Mouse (Mus musculus) intestine, postnatal 0 days (tissue): ENCODE data around the gene Ogfod1. TPM values are rescaled to one million over a fixed set of nuclear protein-coding genes. Genes with fewer than 3 reads are reported as not detected.

ENCODE experiments used
- ATAC-seq: fragments of 200-750 bp; cut with Nextera tagmentation; 2 replicates; pipeline ENCODE4 v1.8.0; 2017; ENCODE audit warnings: mild to moderate bottlenecking, moderate TSS enrichment, moderate library complexity
- H3K27ac ChIP-seq: fragments of 300-500 bp; sonication (generic); 2 replicates; pipeline ENCODE4 v1.5.1; 2014; ENCODE audit warnings: mild to moderate bottlenecking, low read depth, low read length, moderate library complexity
- H3K27me3 ChIP-seq: fragments of 300-500 bp; sonication (generic); replicated peaks from 2 replicates; pipeline ENCODE4 v1.6.1; 2014; ENCODE audit warnings: low read length, mixed read lengths; ENCODE audit not compliant: control insufficient read depth, insufficient read depth
- H3K36me3 ChIP-seq: fragments of 300-500 bp; sonication (generic); 2 replicates; pipeline ENCODE4 v1.6.1; 2014; ENCODE audit warnings: mild to moderate bottlenecking, moderate library complexity; ENCODE audit not compliant: control insufficient read depth, insufficient read depth
- H3K4me1 ChIP-seq: fragments of 300-500 bp; sonication (generic); replicated peaks from 2 replicates; pipeline ENCODE4 v1.6.1; 2014; ENCODE audit warnings: antibody characterized with exemption, low read length, mixed read lengths; ENCODE audit not compliant: control insufficient read depth, insufficient read depth
- H3K4me2 ChIP-seq: fragments of 300-500 bp; sonication (generic); replicated peaks from 2 replicates; pipeline ENCODE4 v1.6.1; 2014; ENCODE audit warnings: low read depth, mild to moderate bottlenecking, moderate library complexity
- H3K4me3 ChIP-seq: fragments of 300-500 bp; sonication (generic); 2 replicates; pipeline ENCODE4 v1.5.1; 2014; ENCODE audit warnings: low read depth, low read length
- H3K9ac ChIP-seq: fragments of 300-500 bp; sonication (generic); 2 replicates; pipeline ENCODE4 v1.6.1; 2014; ENCODE audit warnings: mild to moderate bottlenecking, low read depth, low read length
- H3K9me3 ChIP-seq: fragments of 300-500 bp; sonication (generic); 2 replicates; pipeline ENCODE4 v1.6.1; 2016; ENCODE audit warnings: mixed run types; ENCODE audit not compliant: control insufficient read depth
- CTCF ChIP-seq: sonication (generic); IDR thresholded peaks from 2 replicates; pipeline ENCODE4 v1.5.1; 2016; ENCODE audit warnings: low read depth, mild to moderate bottlenecking, control low read depth, antibody characterized with exemption, moderate library complexity
- WGBS: fragments of 180-500 bp; shearing (Covaris S2); extraction: QIAGEN DNeasy Blood & Tissue Kit; methylation state at CpG from one replicate; pipeline ENCODE4 v1.1.7; 2014; 5-methylcytosine and 5-hydroxymethylcytosine counted together
- polyA plus RNA-seq: library from polyadenylated mRNA; unstranded; fragments of >200 nt; fragmentation: Nextera tagmentation; extraction: Ambion mirVana; gene quantifications from 2 replicates; pipeline ENCODE4 v1.2.1, GENCODE M21; 2015

The Ogfod1 gene
- polyA plus RNA-seq, 1 experiment from 2014 or later = 5.2 TPM

GRCm38 (mm10) chr8:94057157-94057854 lies 20.3 kb downstream of the Ogfod1 start:
- H3K4me3 ChIP-seq = no peak overlapping the region

GRCm38 (mm10) chr8:94066121-94066863 lies 29.3 kb downstream of the Ogfod1 start:
- Histone ChIP-seq H3K27me3 (no peaks in the 10 kb centered on the region), H3K36me3 (peaks cover 35% of the 10 kb centered on the region), H3K9ac (no peak overlapping the region), H3K27ac (no peak overlapping the region), H3K4me3 (no peak overlapping the region), H3K4me1 (no peaks in the 10 kb centered on the region), H3K4me2 (no peak overlapping the region), H3K9me3 (no peaks in the 10 kb centered on the region)
- TF ChIP-seq CTCF = no peak
- no peak for ATAC-seq
- WGBS = 83% methylated on average over 11 of the region's 11 CpGs

More at GRCm38 (mm10) chr8:94057157-94057854, 20.3 kb downstream of the Ogfod1 start:
- Histone ChIP-seq H3K4me2 (no peak overlapping the region), H3K27ac (no peak overlapping the region), H3K9ac (no peak overlapping the region), H3K27me3 (no peaks in the 10 kb centered on the region), H3K4me1 (no peaks in the 10 kb centered on the region), H3K9me3 (no peaks in the 10 kb centered on the region), H3K36me3 (peaks cover 57% of the 10 kb centered on the region)
- ATAC-seq = no peak
- peak; percentile 83 for TF ChIP-seq CTCF
- 67% methylated on average over 6 of the region's 6 CpGs for WGBS

- Histone ChIP-seq H3K4me3 (no peak overlapping the region), H3K36me3 (peaks cover 16% of the 10 kb centered on the region), H3K9ac (no peak overlapping the region), H3K27me3 (no peaks in the 10 kb centered on the region), H3K27ac (no peak overlapping the region), H3K4me1 (no peaks in the 10 kb centered on the region), H3K4me2 (no peak overlapping the region), H3K9me3 (no peaks in the 10 kb centered on the region)
- WGBS = 96% methylated on average over 7 of the region's 7 CpGs
- no peak for TF ChIP-seq CTCF
- no peak for ATAC-seq
Measured at GRCm38 (mm10) chr8:94068793-94069192, 31.8 kb downstream of the Ogfod1 start.

- H3K4me3 ChIP-seq = no peak overlapping the region
- no peak for TF ChIP-seq CTCF
- no peaks in the 10 kb centered on the region for H3K36me3 ChIP-seq
- no peak overlapping the region for H3K9ac ChIP-seq
- no peaks in the 10 kb centered on the region for H3K4me1 ChIP-seq
- WGBS = 86% methylated on average over 12 of the region's 12 CpGs
- no peaks in the 10 kb centered on the region for H3K27me3 ChIP-seq
- no peak overlapping the region for H3K27ac ChIP-seq
- H3K4me2 ChIP-seq = no peak overlapping the region
- no peak for ATAC-seq
- H3K9me3 ChIP-seq = no peaks in the 10 kb centered on the region
Measured at GRCm38 (mm10) chr8:94076461-94077192, 39.6 kb downstream of the Ogfod1 start.

GRCm38 (mm10) chr8:94087964-94088363 lies 51.0 kb downstream of the Ogfod1 start:
- Histone ChIP-seq H3K27me3 (no peaks in the 10 kb centered on the region), H3K4me2 (no peak overlapping the region), H3K9ac (no peak overlapping the region), H3K4me3 (no peak overlapping the region), H3K36me3 (no peaks in the 10 kb centered on the region), H3K4me1 (no peaks in the 10 kb centered on the region), H3K9me3 (no peaks in the 10 kb centered on the region), H3K27ac (no peak overlapping the region)
- 87% methylated on average over 9 of the region's 9 CpGs for WGBS
- no peak for TF ChIP-seq CTCF
- no peak for ATAC-seq

GRCm38 (mm10) chr8:94089715-94090114 lies 52.7 kb downstream of the Ogfod1 start:
- H3K9me3 ChIP-seq = no peaks in the 10 kb centered on the region
- no peak for ATAC-seq
- TF ChIP-seq CTCF = no peak
- no peak overlapping the region for H3K4me2 ChIP-seq
- no peak overlapping the region for H3K4me3 ChIP-seq
- no peaks in the 10 kb centered on the region for H3K4me1 ChIP-seq
- 65% methylated on average over 6 of the region's 6 CpGs for WGBS
- no peaks in the 10 kb centered on the region for H3K36me3 ChIP-seq
- no peak overlapping the region for H3K9ac ChIP-seq
- no peaks in the 10 kb centered on the region for H3K27me3 ChIP-seq
- H3K27ac ChIP-seq = no peak overlapping the region
